Comparison of ENCODE assay signal across 8 mouse cellular contexts in the genomic region with DNA sequence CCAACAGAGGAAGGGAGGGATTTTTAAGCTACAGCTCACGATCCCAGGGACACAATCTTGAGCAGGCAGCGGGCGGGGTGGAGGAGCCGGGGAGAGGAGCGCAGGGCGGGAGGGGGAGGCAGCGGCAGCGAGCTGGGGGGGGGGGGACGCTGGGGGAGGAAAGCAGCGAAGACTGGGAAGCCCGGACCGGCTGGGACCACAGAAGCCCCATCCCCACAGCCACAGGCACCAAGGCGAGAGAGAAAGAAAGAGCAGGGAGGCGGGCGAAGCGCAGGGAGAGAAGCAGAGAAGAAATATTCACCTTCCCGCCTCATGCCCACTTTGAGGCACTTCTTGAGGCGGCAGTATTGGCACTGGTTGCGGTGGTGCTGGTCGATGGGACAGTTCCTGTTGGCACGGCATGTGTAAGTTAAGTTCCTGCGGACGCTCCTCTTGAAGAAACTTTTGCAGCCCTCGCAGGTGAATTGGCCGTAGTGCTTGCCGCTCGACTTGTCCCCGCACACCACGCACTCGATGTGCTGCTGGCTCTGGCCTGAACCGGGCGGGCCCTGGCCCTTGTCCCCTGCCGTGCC. TPM values are rescaled to one million over a fixed set of nuclear protein-coding genes. Genes with fewer than 3 reads are reported as not detected.
A peak's percentile ranks its signal among the peaks of the same experiment; 100 is the strongest.
DNase-seq lines count a peak whose midpoint lies in the region; ATAC-seq lines count a peak whose summit lies in the region.

No protein-coding gene starts in this region.

- no peak for ATAC-seq in embryonic facial prominence, embryonic 15.5 days (ENCODE audit: insufficient number of reproducible peaks, low FRiP score, low TSS enrichment, low read depth)
- ATAC-seq in intestine, embryonic 14.5 days (replicated peaks; ENCODE audit: low FRiP score, low TSS enrichment, low read depth), result no peak
- no peak for ATAC-seq in midbrain, embryonic 11.5 days (ENCODE audit: low FRiP score)

- H3K4me1 ChIP-seq in embryonic facial prominence, embryonic 15.5 days, result peaks cover 26% of the 10 kb centered on the region
- no peaks in the 10 kb centered on the region; the same call in 1 of the 2 replicates for H3K4me1 ChIP-seq in intestine, embryonic 14.5 days (replicated peaks; ENCODE audit: control insufficient read depth, insufficient read depth, low read length)
- H3K4me1 ChIP-seq in midbrain, embryonic 11.5 days (ENCODE audit: control insufficient read depth, insufficient read depth, low read length), result peaks cover 3% of the 10 kb centered on the region; the same call in 1 of the 2 replicates

- H3K9me3 ChIP-seq in embryonic facial prominence, embryonic 15.5 days (replicated peaks), result no peaks in the 10 kb centered on the region
- H3K9me3 ChIP-seq in intestine, embryonic 14.5 days (ENCODE audit: control insufficient read depth, low read length), result no peaks in the 10 kb centered on the region
- no peaks in the 10 kb centered on the region for H3K9me3 ChIP-seq in midbrain, embryonic 11.5 days (ENCODE audit: control insufficient read depth, low read length)

- peaks cover 43% of the 10 kb centered on the region for H3K27me3 ChIP-seq in embryonic facial prominence, embryonic 15.5 days
- peaks cover 57% of the 10 kb centered on the region for H3K27me3 ChIP-seq in intestine, embryonic 14.5 days (replicated peaks; ENCODE audit: control insufficient read depth, insufficient read depth, low read length)
- H3K27me3 ChIP-seq in midbrain, embryonic 11.5 days (ENCODE audit: control insufficient read depth, insufficient read depth, low read length), result peaks cover 3% of the 10 kb centered on the region

- peak overlapping the region; percentile 95 for H3K27ac ChIP-seq in embryonic facial prominence, embryonic 15.5 days (replicated peaks)
- H3K27ac ChIP-seq in intestine, embryonic 14.5 days (ENCODE audit: low read depth), result peak overlapping the region; percentile 94
- H3K27ac ChIP-seq in midbrain, embryonic 11.5 days (ENCODE audit: low read depth, low read length), result peak overlapping the region; percentile 100

- WGBS in embryonic facial prominence, embryonic 15.5 days, result under 1% methylated on average over 32 of the region's 33 CpGs
- under 1% methylated on average over 29 of the region's 33 CpGs for WGBS in intestine, embryonic 14.5 days
- 0% methylated on average over 28 of the region's 33 CpGs for WGBS in midbrain, embryonic 11.5 days

- peak overlapping the region; percentile 72 for H3K9ac ChIP-seq in embryonic facial prominence, embryonic 15.5 days
- peak overlapping the region; percentile 73 for H3K9ac ChIP-seq in intestine, embryonic 14.5 days (ENCODE audit: low read length)
- peak overlapping the region; percentile 100 for H3K9ac ChIP-seq in midbrain, embryonic 11.5 days (ENCODE audit: low read length)

- peak; percentile 42 to 61 for DNase-seq in left cerebral cortex, postnatal 25 days (ENCODE audit: low spot score in 2 of 2)
- DNase-seq in left cerebral cortex, adult 8-10 months (ENCODE audit: low spot score in 2 of 2), result no peak
- peak; percentile 73 for DNase-seq in adrenal gland, adult 2 months
- peak; percentile 86 for DNase-seq in intestine, embryonic 14.5 days (ENCODE audit: low spot score)
- peak; percentile 98 for DNase-seq in midbrain, embryonic 11.5 days (ENCODE audit: low spot score, missing footprints)
- DNase-seq in T-cell, adult 2 months (ENCODE audit: low spot score), result no peak
- no peak for DNase-seq in frontal cortex, postnatal 36 days (ENCODE audit: low spot score in 2 of 2)

- peak overlapping the region; percentile 82 for H3K4me2 ChIP-seq in embryonic facial prominence, embryonic 15.5 days (replicated peaks)
- H3K4me2 ChIP-seq in intestine, embryonic 14.5 days (ENCODE audit: low read length), result peak overlapping the region; percentile 71
- H3K4me2 ChIP-seq in midbrain, embryonic 11.5 days, result peak overlapping the region; percentile 47

- H3K36me3 ChIP-seq in embryonic facial prominence, embryonic 15.5 days, result no peaks in the 10 kb centered on the region
- H3K36me3 ChIP-seq in intestine, embryonic 14.5 days (ENCODE audit: control insufficient read depth, insufficient read depth, low read length), result no peaks in the 10 kb centered on the region
- peaks cover 8% of the 10 kb centered on the region for H3K36me3 ChIP-seq in midbrain, embryonic 11.5 days (ENCODE audit: control insufficient read depth, insufficient read depth, low read length)

- H3K4me3 ChIP-seq in embryonic facial prominence, embryonic 15.5 days (replicated peaks), result peak overlapping the region; percentile 68
- peak overlapping the region; percentile 67 for H3K4me3 ChIP-seq in intestine, embryonic 14.5 days (ENCODE audit: low read depth, low read length)
- H3K4me3 ChIP-seq in midbrain, embryonic 11.5 days (ENCODE audit: low read depth, low read length), result peak overlapping the region; percentile 96

- intact Hi-C loops in left cerebral cortex, postnatal 25 days (cut with DNase I), result no loop called here

RNA-seq across cellular contexts. Expression of a gene that starts 1.7 kb away (rescaled TPM):
- 100 to 1,000 TPM; 114 to 122 TPM for total RNA-seq in left cerebral cortex, postnatal 25 days (2021)
- total RNA-seq in left cerebral cortex, adult 8-10 months (2022), result 100 to 1,000 TPM in 1 of 4 experiments, 10 to 100 TPM in 3; 92.7 to 104 (median 96.8) TPM
- total RNA-seq in adrenal gland, adult 2 months (2021), result 10 to 100 TPM; 18.2 to 22.7 TPM
- 97.9 and 105 TPM in 2 replicates for polyA plus RNA-seq in adrenal gland, adult 2 months (2012; rRNA removed)
- polyA plus RNA-seq in embryonic facial prominence, embryonic 15.5 days (2015; fragmentation: Nextera tagmentation; extraction: Ambion mirVana), result 14.5 and 18.4 TPM in 2 replicates
- polyA plus RNA-seq in intestine, embryonic 14.5 days (2014; fragmentation: Nextera tagmentation; extraction: Ambion mirVana), result 3.3 and 5.2 TPM in 2 replicates
- polyA plus RNA-seq in midbrain, embryonic 11.5 days (2014; fragmentation: Nextera tagmentation; extraction: Ambion mirVana), result 69.9 and 82.3 TPM in 2 replicates

Comparison
In these comparisons a context has a peak if more than half of its experiments do, and no peak if none do; other contexts are left out.
1. DNase-seq: peak in left cerebral cortex, postnatal 25 days (2 of 2), adrenal gland, adult 2 months (single experiment), intestine, embryonic 14.5 days (single experiment) and midbrain, embryonic 11.5 days (single experiment); none in left cerebral cortex, adult 8-10 months (0 of 2), T-cell, adult 2 months (single experiment) and frontal cortex, postnatal 36 days (0 of 2).
2. Peak in every context shown above with its lines, with median percentiles within 50 percentile points of each other: H3K27ac ChIP-seq, H3K4me2 ChIP-seq, H3K4me3 ChIP-seq and H3K9ac ChIP-seq.